Mouse (Mus musculus) erythroblast, embryonic 14.5 days (primary cell): ENCODE results near the gene Ifna1. TPM values are rescaled to one million over a fixed set of nuclear protein-coding genes. Genes with fewer than 3 reads are reported as not detected.

Experiments
- H3K27me3 ChIP-seq: 2 replicates; pipeline ENCODE4 v1.6.1; 2012; ENCODE audit warnings: inconsistent platforms; ENCODE audit not compliant: control insufficient read depth
- H3K36me3 ChIP-seq: 2 replicates; pipeline ENCODE4 v1.6.1; 2012; ENCODE audit warnings: mild to moderate bottlenecking, inconsistent platforms; ENCODE audit not compliant: control insufficient read depth
- H3K4me1 ChIP-seq: 2 replicates; pipeline ENCODE4 v1.6.1; 2012; ENCODE audit warnings: inconsistent platforms; ENCODE audit not compliant: control insufficient read depth
- H3K4me3 ChIP-seq: replicated peaks from 2 replicates; pipeline ENCODE3; 2012; ENCODE audit warnings: moderate library complexity, mild to moderate bottlenecking, inconsistent platforms
- H3K9me3 ChIP-seq: 2 replicates; pipeline ENCODE4 v1.6.1; 2012; ENCODE audit warnings: low read length, inconsistent platforms, mixed read lengths; ENCODE audit not compliant: control insufficient read depth
- GATA1 ChIP-seq: IDR thresholded peaks from 2 replicates; pipeline ENCODE4 v1.6.1; 2012; ENCODE audit warnings: low read length, inconsistent platforms, mixed read lengths
- TAL1 ChIP-seq: IDR thresholded peaks from 3 replicates; pipeline ENCODE4 v1.6.1; 2012; ENCODE audit warnings: low read length, inconsistent platforms, mixed read lengths
- polyA plus RNA-seq: library from polyadenylated mRNA; stranded (reverse); fragments of >175 nt; gene quantifications from 2 replicates; pipeline ENCODE4 v1.2.3, GENCODE M21; 2012

Ifna1 gene
- polyA plus RNA-seq, 1 experiment = not detected

DNA sequence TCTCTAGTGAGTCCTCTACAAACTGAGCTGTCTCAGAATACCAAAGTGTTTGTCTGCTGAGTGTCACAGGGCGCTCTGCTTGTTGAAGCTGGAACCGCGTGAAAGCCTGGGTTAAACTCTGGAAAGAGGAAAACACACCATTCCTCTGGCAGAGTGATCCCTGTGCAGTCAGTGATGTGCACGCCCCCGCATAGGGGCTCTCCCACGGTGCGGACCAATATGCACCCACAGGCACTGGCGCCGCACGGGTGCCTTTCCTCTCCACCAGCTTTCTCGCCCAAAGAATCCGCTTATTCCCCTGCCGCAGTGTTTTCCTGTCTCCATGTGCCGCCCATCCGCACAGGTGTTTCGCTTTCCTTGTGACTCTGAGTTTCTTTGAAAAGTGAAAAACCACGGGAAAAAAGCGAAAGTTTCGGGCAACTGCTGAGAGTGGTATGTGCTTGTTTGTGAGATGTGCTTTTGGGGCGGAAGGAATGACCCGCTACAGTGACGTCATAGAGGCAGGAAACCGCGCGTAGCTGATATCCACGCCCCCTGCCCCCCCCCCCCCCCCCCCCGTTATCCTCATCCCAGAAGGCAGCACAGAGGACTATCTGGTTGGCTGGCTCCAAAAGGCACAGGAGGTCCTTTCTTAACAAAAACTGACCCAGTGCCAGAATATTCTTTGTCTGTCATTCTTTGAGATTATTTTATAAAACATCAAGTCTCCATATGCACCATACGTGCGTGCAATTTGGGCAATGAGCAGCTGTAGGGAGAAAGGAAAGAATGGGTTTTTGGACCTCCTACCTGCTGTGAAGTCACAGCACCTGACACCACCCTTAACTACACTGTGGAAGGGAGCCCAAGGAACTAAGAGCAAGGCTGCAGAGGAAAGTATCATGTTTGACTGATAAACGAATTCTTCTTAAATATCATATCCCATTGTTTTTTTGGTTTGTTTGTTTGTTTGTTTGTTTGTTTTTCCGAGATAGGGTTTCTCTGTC is 18.3 kb downstream of the Ifna1 start:
- no peak for TF ChIP-seq GATA1
- no peak for TF ChIP-seq TAL1
- H3K36me3 ChIP-seq = no peaks in the 10 kb centered on the region
- peaks cover 34% of the 10 kb centered on the region for H3K27me3 ChIP-seq
- H3K4me1 ChIP-seq = peaks cover 12% of the 10 kb centered on the region
- no peaks in the 10 kb centered on the region for H3K9me3 ChIP-seq
- H3K4me3 ChIP-seq = peak overlapping the region; percentile 71

DNA sequence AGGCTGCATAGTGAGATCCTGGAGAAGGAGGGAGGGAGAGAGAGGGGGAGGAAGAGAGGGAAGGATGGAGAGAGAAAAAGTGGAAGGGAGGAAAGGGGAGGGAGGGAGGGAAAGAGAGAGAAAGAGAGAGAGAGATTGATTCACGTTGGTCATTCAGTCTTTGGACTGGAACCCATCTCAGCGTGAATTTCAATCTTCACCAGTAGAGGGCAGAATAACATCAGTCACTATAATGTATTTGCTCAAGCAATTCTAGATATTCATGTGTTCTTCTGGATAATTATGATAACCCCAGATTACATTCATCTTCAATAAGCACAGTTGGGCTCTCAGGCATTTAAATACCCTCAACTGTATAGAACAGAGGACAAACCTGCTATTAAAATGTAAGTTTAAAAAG is 22.8 kb downstream of the Ifna1 start:
- no peaks in the 10 kb centered on the region for H3K9me3 ChIP-seq
- H3K4me3 ChIP-seq = no peak overlapping the region
- peaks cover 31% of the 10 kb centered on the region for H3K4me1 ChIP-seq
- H3K36me3 ChIP-seq = no peaks in the 10 kb centered on the region
- TF ChIP-seq GATA1 = no peak
- TF ChIP-seq TAL1 = no peak
- H3K27me3 ChIP-seq = no peaks in the 10 kb centered on the region; the same call in 1 of the 2 replicates

GRCm38 (mm10) chr4:88875435-88876095 is 25.7 kb downstream of the Ifna1 start:
- no peaks in the 10 kb centered on the region for H3K9me3 ChIP-seq
- H3K4me1 ChIP-seq = peaks cover 29% of the 10 kb centered on the region
- TF ChIP-seq TAL1 = no peak
- TF ChIP-seq GATA1 = 0 out of 2 replicates have a peak, but pooled peaks have one; percentile 16
- no peaks in the 10 kb centered on the region for H3K36me3 ChIP-seq
- H3K27me3 ChIP-seq = no peaks in the 10 kb centered on the region
- H3K4me3 ChIP-seq = no peak overlapping the region

DNA sequence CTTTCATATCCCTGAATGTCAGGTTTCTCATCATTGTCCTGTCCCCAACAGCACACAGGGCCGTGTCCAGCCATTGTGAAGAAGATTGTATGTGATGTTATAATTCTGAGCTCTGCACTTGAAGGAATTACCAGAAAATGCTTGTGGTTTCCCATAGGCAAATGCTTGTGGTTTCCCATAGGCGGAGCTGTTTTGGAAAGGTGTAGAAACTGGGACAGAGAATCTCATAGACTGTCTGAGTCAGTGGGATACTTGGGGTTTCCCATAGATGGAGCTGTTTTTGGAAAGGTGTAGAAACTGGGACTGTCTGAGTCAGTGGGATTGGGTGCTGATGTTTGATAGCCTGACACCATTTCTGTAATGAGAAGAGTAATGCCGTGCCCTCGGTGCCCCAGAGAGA is 26.6 kb downstream of the Ifna1 start:
- Histone ChIP-seq H3K9me3 (no peaks in the 10 kb centered on the region), H3K4me3 (no peak overlapping the region), H3K36me3 (no peaks in the 10 kb centered on the region), H3K27me3 (no peaks in the 10 kb centered on the region), H3K4me1 (peaks cover 29% of the 10 kb centered on the region)
- TF ChIP-seq TAL1 = no peak
- no peak for TF ChIP-seq GATA1

DNA sequence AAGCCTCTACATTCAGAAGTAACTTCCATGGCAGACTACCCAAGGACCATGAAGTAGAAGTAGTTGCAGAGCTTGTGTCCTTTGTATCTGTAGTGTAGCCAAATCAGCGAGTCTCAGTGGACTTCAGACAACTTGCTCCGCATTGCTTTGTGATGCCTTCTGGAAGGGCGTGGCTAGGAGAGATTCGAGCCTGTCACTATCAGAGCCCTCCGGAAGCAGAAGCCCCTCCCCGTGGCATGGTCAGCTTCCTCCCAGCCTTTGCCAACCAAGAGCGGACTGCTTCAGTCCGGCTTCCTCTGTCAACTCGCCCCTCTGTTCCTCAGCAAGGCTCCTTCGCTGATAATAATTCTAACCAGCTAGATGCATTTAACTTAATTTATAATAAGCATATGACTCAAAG is 28.4 kb downstream of the Ifna1 start:
- Histone ChIP-seq H3K36me3 (no peaks in the 10 kb centered on the region), H3K4me3 (no peak overlapping the region), H3K27me3 (no peaks in the 10 kb centered on the region), H3K9me3 (no peaks in the 10 kb centered on the region), H3K4me1 (peaks cover 29% of the 10 kb centered on the region)
- TF ChIP-seq TAL1 (no peak), GATA1 (no peak)

DNA sequence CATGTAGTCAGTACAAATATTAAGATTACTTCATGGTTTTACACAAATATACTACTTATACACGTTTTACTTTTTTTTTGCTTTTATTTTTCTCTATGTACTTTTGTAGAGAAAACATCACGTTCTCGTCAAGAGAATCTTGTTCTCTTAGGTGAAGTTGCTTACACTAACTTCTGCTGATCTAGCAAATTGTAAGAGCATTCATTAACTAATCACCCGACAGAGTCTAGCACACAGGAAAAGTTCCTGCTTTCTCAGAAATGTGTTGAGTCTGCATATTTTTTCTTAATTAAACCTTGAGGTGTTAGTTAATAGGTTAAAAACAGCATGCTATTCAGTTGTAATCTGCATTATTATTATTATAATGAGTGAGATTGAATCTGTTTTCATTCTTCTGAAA is 28.9 kb downstream of the Ifna1 start:
- H3K9me3 ChIP-seq = no peaks in the 10 kb centered on the region
- no peak for TF ChIP-seq GATA1
- no peak for TF ChIP-seq TAL1
- H3K27me3 ChIP-seq = no peaks in the 10 kb centered on the region
- H3K4me3 ChIP-seq = no peak overlapping the region
- no peaks in the 10 kb centered on the region for H3K36me3 ChIP-seq
- peaks cover 29% of the 10 kb centered on the region for H3K4me1 ChIP-seq

- no peak for TF ChIP-seq GATA1
- no peak for TF ChIP-seq TAL1
- Histone ChIP-seq H3K4me3 (no peak within 1 kb of the TSS), H3K9me3 (no peaks in the 10 kb centered on the region), H3K4me1 (peaks cover 28% of the 10 kb centered on the region), H3K36me3 (no peaks in the 10 kb centered on the region), H3K27me3 (no peaks in the 10 kb centered on the region)
Measured at GRCm38 (mm10) chr4:88880101-88880500, 30.2 kb downstream of the Ifna1 start, which contains the start of gene Ifne. Gene Ifne (minus strand): TSS chr4:88880201.

DNA sequence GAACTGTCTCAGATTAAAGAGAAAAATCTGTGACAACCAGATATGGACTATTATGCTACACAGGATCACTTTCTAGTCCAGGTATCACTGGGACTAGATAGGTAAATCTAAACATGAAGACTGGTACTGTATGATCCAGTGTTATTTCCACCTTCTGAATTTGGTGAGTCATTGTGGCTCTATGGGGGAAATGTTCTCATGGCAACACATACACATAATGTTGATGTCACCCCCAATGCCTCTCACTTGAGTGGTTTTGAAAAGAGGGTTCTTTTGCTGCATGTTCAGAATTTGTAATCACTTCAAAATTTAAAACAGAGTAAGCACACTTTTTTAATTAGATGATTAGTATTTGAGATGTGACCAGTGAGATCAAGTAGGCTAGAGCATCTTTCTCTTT is 38.3 kb downstream of the Ifna1 start:
- no peaks in the 10 kb centered on the region for H3K4me1 ChIP-seq
- no peaks in the 10 kb centered on the region for H3K27me3 ChIP-seq
- no peaks in the 10 kb centered on the region for H3K9me3 ChIP-seq
- H3K36me3 ChIP-seq = no peaks in the 10 kb centered on the region
- H3K4me3 ChIP-seq = no peak overlapping the region
- no peak for TF ChIP-seq GATA1
- TF ChIP-seq TAL1 = no peak

DNA sequence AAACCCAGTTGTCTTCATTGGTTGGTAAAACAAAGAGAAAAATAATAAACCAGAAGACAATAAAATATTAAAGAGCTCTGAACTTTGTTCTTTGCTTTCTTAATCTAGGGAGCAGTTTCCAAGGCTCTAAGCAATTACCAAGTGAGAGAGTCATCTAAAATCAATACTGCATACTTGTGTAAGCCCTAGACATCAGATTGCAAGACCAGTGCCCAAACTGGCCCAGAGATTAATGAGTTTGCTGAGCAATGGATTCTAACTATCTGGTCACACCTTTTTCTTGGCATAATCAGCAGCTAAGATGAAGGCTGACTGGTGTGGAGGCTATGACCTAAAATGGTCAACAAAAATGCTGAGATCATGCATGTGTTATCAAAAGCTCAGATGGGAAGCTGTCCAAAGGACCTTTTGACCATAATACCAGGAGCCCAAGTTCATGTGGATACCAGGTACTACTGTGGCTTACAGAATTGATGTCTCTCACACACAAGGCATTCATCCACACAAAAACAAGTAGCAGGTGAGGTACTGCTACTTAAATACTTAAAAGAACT is 43.4 kb downstream of the Ifna1 start:
- H3K4me1 ChIP-seq = no peaks in the 10 kb centered on the region
- TF ChIP-seq GATA1 (no peak), TAL1 (no peak)
- H3K27me3 ChIP-seq = no peaks in the 10 kb centered on the region
- H3K9me3 ChIP-seq = no peaks in the 10 kb centered on the region
- H3K4me3 ChIP-seq = no peak overlapping the region
- no peaks in the 10 kb centered on the region for H3K36me3 ChIP-seq

Other genes with a start within 250 kb of the Ifna1 start
- not detected in 2 replicates for gene Ifna12, start 246.7 kb upstream of the Ifna1 start, polyA plus RNA-seq
- gene C87499, start 215.7 kb upstream of the Ifna1 start, polyA plus RNA-seq = 0.03 TPM in 1 of 2 replicates, not detected in the other
- gene Ifna13, start 205.6 kb upstream of the Ifna1 start, polyA plus RNA-seq = not detected in 2 replicates
- gene Ifna16, start 173.2 kb upstream of the Ifna1 start, polyA plus RNA-seq = not detected in 2 replicates
- gene Ifna2, start 166.2 kb upstream of the Ifna1 start, polyA plus RNA-seq = not detected in 2 replicates
- gene Ifnab, start 158.7 kb upstream of the Ifna1 start, polyA plus RNA-seq = not detected in 2 replicates
- 0.03 and 0.05 TPM in 2 replicates for gene Gm26566, start 128.3 kb upstream of the Ifna1 start, polyA plus RNA-seq
- gene Klhl9, start 127.6 kb upstream of the Ifna1 start, polyA plus RNA-seq = 0.08 and 0.10 TPM in 2 replicates
- gene Gm13271, start 95.2 kb upstream of the Ifna1 start, polyA plus RNA-seq = not detected in 2 replicates
- gene Gm13283, start 90.0 kb upstream of the Ifna1 start, polyA plus RNA-seq = not detected in 2 replicates
- not detected in 2 replicates for gene Gm13290, start 76.3 kb upstream of the Ifna1 start, polyA plus RNA-seq
- not detected in 2 replicates for gene Gm13289, start 73.2 kb upstream of the Ifna1 start, polyA plus RNA-seq
- gene Gm13272, start 70.2 kb upstream of the Ifna1 start, polyA plus RNA-seq = not detected in 2 replicates
- gene Ifnz, start 68.0 kb upstream of the Ifna1 start, polyA plus RNA-seq = not detected in 2 replicates
- gene Gm13276, start 64.4 kb upstream of the Ifna1 start, polyA plus RNA-seq = not detected in 2 replicates
- gene Gm13277, start 61.5 kb upstream of the Ifna1 start, polyA plus RNA-seq = not detected in 2 replicates
- not detected in 2 replicates for gene Gm13278, start 58.5 kb upstream of the Ifna1 start, polyA plus RNA-seq
- not detected in 2 replicates for gene Gm13275, start 55.6 kb upstream of the Ifna1 start, polyA plus RNA-seq
- not detected in 2 replicates for gene Gm13279, start 52.7 kb upstream of the Ifna1 start, polyA plus RNA-seq
- not detected in 2 replicates for gene Gm13285, start 50.4 kb upstream of the Ifna1 start, polyA plus RNA-seq
- not detected in 2 replicates for gene Gm13287, start 46.8 kb upstream of the Ifna1 start, polyA plus RNA-seq
- gene Gm13288, start 44.6 kb upstream of the Ifna1 start, polyA plus RNA-seq = not detected in 2 replicates
- not detected in 2 replicates for gene Ifna7, start 33.9 kb upstream of the Ifna1 start, polyA plus RNA-seq
- not detected in 2 replicates for gene Ifna11, start 30.1 kb upstream of the Ifna1 start, polyA plus RNA-seq
- not detected in 2 replicates for gene Ifna6, start 22.7 kb upstream of the Ifna1 start, polyA plus RNA-seq
- gene Ifna5, start 14.6 kb upstream of the Ifna1 start, polyA plus RNA-seq = not detected in 2 replicates
- not detected in 2 replicates for gene Ifna4, start 8.2 kb upstream of the Ifna1 start, polyA plus RNA-seq
- gene Ifne, start 30.1 kb downstream of the Ifna1 start, polyA plus RNA-seq = not detected in 2 replicates